Mouse (Mus musculus): Measurements from ENCODE around the gene Gm49387.

The Gm49387 gene

GRCm38 (mm10) chr14:31661671-31662554 is 21.2 kb upstream of the Gm49387 start:
- DNase-seq, result peak; percentile 66 to 75

GRCm38 (mm10) chr14:31660312-31661093 is 19.8 kb upstream of the Gm49387 start:
- no peak for DNase-seq

- DNase-seq, result no peak
These were observed 19.0 kb upstream of the Gm49387 start for GRCm38 (mm10) chr14:31659501-31660181.

GRCm38 (mm10) chr14:31658126-31658680 is 17.5 kb upstream of the Gm49387 start:
- DNase-seq, result no peak

- peak; percentile 74 to 79 for DNase-seq
These were observed 16.4 kb upstream of the Gm49387 start for GRCm38 (mm10) chr14:31656857-31657645.

- DNase-seq, result no peak
These were observed 15.7 kb upstream of the Gm49387 start for GRCm38 (mm10) chr14:31656386-31656785.

GRCm38 (mm10) chr14:31655406-31655805 is 14.7 kb upstream of the Gm49387 start:
- DNase-seq, result no peak

GRCm38 (mm10) chr14:31654816-31655215 is 14.1 kb upstream of the Gm49387 start:
- no peak for DNase-seq

GRCm38 (mm10) chr14:31653101-31653875 is 12.6 kb upstream of the Gm49387 start:
- no peak for DNase-seq

- no peak for DNase-seq
These were observed 11.9 kb upstream of the Gm49387 start for GRCm38 (mm10) chr14:31652624-31653023.

- DNase-seq, result no peak
These were observed 11.4 kb upstream of the Gm49387 start for GRCm38 (mm10) chr14:31652106-31652505.

- no peak for DNase-seq
These were observed 10.5 kb upstream of the Gm49387 start for GRCm38 (mm10) chr14:31651206-31651605.

GRCm38 (mm10) chr14:31650347-31650746 is 9.7 kb upstream of the Gm49387 start:
- DNase-seq, result no peak

GRCm38 (mm10) chr14:31647991-31648390 is 7.3 kb upstream of the Gm49387 start:
- no peak for DNase-seq

- no peak for DNase-seq
These were observed 5.2 kb upstream of the Gm49387 start for GRCm38 (mm10) chr14:31645920-31646319.

- DNase-seq, result no peak
These were observed 4.4 kb upstream of the Gm49387 start for GRCm38 (mm10) chr14:31644931-31645547.

- no peak for DNase-seq
These were observed 3.6 kb upstream of the Gm49387 start for GRCm38 (mm10) chr14:31644183-31644830.

GRCm38 (mm10) chr14:31641506-31642155 is 953 bp upstream of the Gm49387 start:
- DNase-seq, result no peak

GRCm38 (mm10) chr14:31640890-31641505 is 320 bp upstream of the Gm49387 start, which contains the start of the genes Btd and Hacl1:
Btd (plus strand) TSS chr14:31641028.
Hacl1 (minus strand) TSS chr14:31641286.
- peak; percentile 87 to 91 for DNase-seq
